Mouse (Mus musculus) CH12.LX (cell line): Measurements from ENCODE around the gene Tmco4.

Experiments
- CTCF ChIP-seq, 2 experiments: IDR thresholded peaks in 1 of 2; conservative IDR thresholded peaks in 1 of 2; 2 replicates each; pipeline ENCODE4 v1.5.1; 2011 to 2012; ENCODE audit warnings: low read depth in 2 of 2, low read length in 2 of 2, improper control_type of control experiment in 1 of 2, inconsistent platforms in 1 of 2, mild to moderate bottlenecking in 1 of 2, moderate library complexity in 1 of 2
- GABPA ChIP-seq: IDR thresholded peaks from 2 replicates; pipeline ENCODE4 v1.6.1; 2012; ENCODE audit warnings: low read depth, low read length, improper control_type of control experiment, inconsistent platforms; ENCODE audit not compliant: insufficient replicate concordance
- HCFC1 ChIP-seq: IDR thresholded peaks from 2 replicates; pipeline ENCODE4 v1.6.1; 2012; ENCODE audit warnings: low read depth, mild to moderate bottlenecking, inconsistent platforms, low read length, improper control_type of control experiment
- KAT2A ChIP-seq: IDR thresholded peaks from 2 replicates; pipeline ENCODE4 v1.6.1; 2012; ENCODE audit warnings: low read length, improper control_type of control experiment, inconsistent platforms; ENCODE audit not compliant: insufficient replicate concordance
- MAX ChIP-seq: IDR thresholded peaks from 2 replicates; pipeline ENCODE4 v1.6.1; 2011; ENCODE audit warnings: low read length, improper control_type of control experiment
- MAZ ChIP-seq: IDR thresholded peaks from 2 replicates; pipeline ENCODE4 v1.6.1; 2012; ENCODE audit warnings: low read depth, mild to moderate bottlenecking, inconsistent platforms, low read length, improper control_type of control experiment, moderate library complexity
- MEF2A ChIP-seq: IDR thresholded peaks from 2 replicates; pipeline ENCODE4 v1.6.1; 2014; ENCODE audit warnings: low read depth, mild to moderate bottlenecking, inconsistent platforms, low read length, improper control_type of control experiment, borderline replicate concordance
- MYC ChIP-seq: IDR thresholded peaks from 2 replicates; pipeline ENCODE4 v1.6.1; 2011; ENCODE audit warnings: low read depth, mild to moderate bottlenecking, improper control_type of control experiment, low read length
- POLR2A ChIP-seq: IDR thresholded peaks from 2 replicates; pipeline ENCODE4 v1.6.1; 2011; ENCODE audit warnings: low read depth, mild to moderate bottlenecking, improper control_type of control experiment, low read length
- ZMIZ1 ChIP-seq: IDR thresholded peaks from 2 replicates; pipeline ENCODE4 v1.6.1; 2012; ENCODE audit warnings: low read depth, mild to moderate bottlenecking, inconsistent platforms, low read length, improper control_type of control experiment

DNA sequence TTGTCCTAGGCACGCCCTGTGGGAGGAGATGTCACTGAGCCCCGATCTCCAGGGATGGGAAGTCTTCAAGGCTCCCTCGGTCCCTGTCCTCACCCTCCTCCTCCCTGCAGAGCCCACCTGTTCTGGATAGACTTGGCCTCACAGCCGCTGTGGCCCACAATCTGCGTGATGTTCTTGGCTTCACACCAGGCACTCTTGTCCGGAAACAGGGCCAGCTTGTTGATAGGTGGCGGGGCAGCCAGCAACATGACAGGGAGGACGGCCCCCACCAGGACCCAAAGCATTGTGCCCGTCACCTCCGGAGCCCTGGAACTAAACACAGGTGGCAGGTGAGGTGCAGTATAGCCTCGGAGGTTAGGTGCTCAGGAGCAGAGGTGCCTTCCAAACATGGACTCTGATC lies 112.6 kb downstream of the Tmco4 start:
- TF ChIP-seq HCFC1: no peak
- no peak for TF ChIP-seq CTCF (conservative IDR thresholded peaks at IDR 0.05 in 1 of 2, IDR thresholded peaks at IDR 0.05 in 1 of 2; ENCODE audit: low read depth in 2 of 2, low read length in 2 of 2)
- no peak for TF ChIP-seq GABPA
- TF ChIP-seq MAX: no peak
- TF ChIP-seq KAT2A: no peak
- TF ChIP-seq MAZ: no peak
- no peak for TF ChIP-seq POLR2A
- no peak for TF ChIP-seq ZMIZ1
- TF ChIP-seq MYC: no peak
- no peak for TF ChIP-seq MEF2A
